Mouse (Mus musculus): ENCODE data around the gene Gsg1l.

GRCm38 (mm10) chr7:126012325-126013021, 69.7 kb downstream of the Gsg1l start:
- TF ChIP-seq EP300 (IDR thresholded peaks at IDR 0.05; ENCODE audit: low read depth) (no peak), CTCF (IDR thresholded peaks at IDR 0.05; ENCODE audit: low read depth) (no peak)
